Mouse (Mus musculus) MEL (cell line): Measurements from ENCODE around the gene Mymx.

Source experiments
- MYB ChIP-seq: IDR thresholded peaks from 2 replicates; pipeline ENCODE4 v1.6.1; 2011; ENCODE audit warnings: mild to moderate bottlenecking, low read depth, low read length, improper control_type of control experiment
- POLR2AphosphoS2 ChIP-seq: IDR thresholded peaks from 2 replicates; pipeline ENCODE4 v1.6.1; 2011; ENCODE audit warnings: low read length, improper control_type of control experiment

DNA sequence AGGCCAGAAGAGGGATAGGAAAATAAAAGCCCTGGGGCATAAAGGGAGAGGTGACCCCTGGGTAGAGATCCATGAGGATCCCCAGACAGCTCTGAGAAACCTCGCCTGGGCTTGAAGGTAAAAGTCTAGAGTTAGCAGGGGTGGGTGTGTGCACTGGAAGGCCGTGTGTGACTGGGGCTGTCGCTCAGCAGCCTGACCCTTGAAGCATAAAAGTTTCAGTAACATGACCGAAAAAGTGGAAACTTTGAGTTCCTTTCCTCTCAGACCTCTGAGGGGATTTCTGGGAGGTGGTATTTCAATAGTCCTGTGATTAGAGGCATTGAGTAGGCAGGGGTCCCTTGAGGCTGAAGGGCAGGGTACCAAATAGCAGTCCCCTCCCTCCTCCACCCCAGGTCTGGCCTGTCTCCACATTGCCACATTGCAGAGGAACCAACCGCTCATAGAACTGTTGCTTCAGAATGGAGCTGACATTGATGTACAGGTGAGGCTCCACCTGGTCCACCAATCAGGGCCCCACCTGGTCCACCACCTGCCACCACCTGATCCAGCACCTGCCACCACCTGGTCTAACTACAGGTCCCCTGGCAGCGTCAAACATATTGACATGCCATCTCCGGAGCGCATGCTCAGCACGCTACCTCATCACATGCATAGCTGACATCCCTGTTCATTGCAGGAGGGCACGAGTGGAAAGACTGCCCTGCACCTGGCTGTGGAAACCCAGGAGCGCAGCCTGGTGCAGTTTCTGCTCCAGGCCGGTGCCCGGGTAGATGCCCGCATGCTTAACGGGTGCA, 42.0 kb downstream of the Mymx start:
- no peak for TF ChIP-seq POLR2AphosphoS2
- TF ChIP-seq MYB = no peak
